Mouse (Mus musculus) liver, postnatal 0 days (tissue): ENCODE measurements around the gene Vwa8.

Experiments used
- CTCF ChIP-seq: sonication (generic); IDR thresholded peaks from 2 replicates; pipeline ENCODE4 v1.5.1; 2016; ENCODE audit warnings: antibody characterized with exemption, low read depth
- EP300 ChIP-seq: IDR thresholded peaks from 2 replicates; pipeline ENCODE4 v1.6.1; 2016; ENCODE audit warnings: antibody characterized with exemption, low read depth, mild to moderate bottlenecking

DNA sequence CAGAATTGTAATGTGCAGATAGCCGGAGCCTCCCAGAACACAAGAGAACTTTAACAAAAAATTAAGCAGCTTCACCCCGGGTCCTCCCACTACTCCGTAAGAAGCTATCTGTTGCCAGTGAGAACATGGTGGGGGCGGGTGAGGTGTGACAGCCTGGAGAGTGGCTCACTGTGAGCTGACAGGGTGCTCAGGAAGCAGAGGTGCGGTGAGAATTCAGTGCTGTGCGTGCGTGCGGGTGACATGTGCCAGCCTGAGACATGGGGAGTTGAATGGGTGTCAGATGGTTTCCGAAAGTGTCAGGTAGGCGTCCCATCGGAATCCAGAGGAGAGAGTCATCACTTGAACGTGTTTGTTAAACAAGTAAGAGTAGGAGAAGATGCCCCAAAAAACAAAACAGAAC, 390.6 kb downstream of the Vwa8 start:
- TF ChIP-seq CTCF = no peak
- no peak for TF ChIP-seq EP300
